Mouse (Mus musculus): ENCODE results near the gene Dlgap5.

The Dlgap5 gene

DNA sequence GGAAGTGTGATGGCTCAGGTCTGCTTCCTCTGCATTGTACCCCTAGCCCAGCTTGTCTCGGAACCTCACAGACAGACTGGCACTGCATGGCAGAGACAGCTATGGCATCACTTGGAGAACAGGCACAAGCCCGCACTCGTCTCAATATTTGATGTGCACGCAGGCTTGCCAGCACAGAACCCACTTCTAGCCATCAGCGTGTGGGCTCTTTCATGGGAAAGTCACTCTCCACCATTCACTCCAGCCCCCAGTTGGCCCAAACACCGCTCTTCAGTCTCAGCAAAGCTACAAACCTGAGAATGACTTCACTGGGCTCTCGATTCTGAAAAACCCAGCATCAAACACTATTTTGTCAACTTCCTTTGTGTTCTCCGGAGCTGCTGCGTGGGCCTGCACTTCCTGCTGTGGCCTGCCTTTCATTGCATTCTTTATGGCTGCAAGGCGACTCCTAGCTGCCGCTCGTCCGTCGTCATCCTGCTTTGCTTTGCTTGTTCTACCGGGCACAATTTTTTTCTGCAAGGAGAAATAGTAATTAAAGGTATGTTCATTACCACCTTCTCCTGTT, 22.7 kb downstream of the Dlgap5 start:
- DNase-seq (ENCODE audit: low read depth), result no peak

DNA sequence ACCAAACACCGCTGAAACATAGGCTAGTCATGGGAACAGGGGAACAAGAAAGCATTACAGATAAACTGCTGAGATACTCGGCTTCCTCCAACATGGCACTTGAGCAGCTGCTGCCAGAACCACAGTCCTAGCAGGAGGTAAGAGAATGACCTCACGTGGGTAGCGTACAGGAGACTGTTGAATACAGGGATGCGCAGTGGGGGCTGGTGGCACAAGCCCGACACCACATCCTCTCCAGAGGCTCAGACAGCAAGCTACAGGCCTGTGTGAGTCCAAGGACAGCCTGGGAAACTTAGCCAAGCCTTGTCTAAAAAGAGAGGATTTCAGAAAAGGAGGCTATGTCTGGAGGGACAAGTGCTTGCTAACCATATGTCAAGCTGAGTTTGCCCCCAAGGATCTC, 23.2 kb downstream of the Dlgap5 start:
- DNase-seq (ENCODE audit: low read depth), result no peak

GRCm38 (mm10) chr14:47393354-47394094, 24.7 kb downstream of the Dlgap5 start:
- DNase-seq (ENCODE audit: low read depth), result no peak

- DNase-seq (ENCODE audit: low read depth), result no peak
Measured at GRCm38 (mm10) chr14:47386125-47386524, 32.1 kb downstream of the Dlgap5 start.

DNA sequence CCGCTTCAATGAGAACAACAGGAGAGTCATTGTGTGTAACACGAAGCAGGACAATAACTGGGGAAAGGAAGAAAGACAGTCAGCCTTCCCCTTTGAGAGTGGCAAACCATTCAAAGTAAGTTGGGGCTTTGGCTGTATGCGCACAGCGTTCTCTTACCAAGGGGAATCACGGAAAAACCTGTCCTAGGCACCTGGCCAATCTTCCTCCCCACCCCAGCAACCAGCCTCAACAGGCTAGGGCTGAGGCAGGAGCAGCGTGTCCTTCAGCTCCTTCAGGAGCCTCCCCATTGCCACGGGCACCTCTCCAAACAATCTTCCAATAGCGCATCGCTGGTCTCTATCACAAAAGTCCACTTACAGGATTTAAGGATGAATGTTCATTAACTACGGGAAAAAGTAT, 33.6 kb downstream of the Dlgap5 start:
- DNase-seq (ENCODE audit: low read depth), result no peak

- DNase-seq (ENCODE audit: low read depth), result no peak
Measured at GRCm38 (mm10) chr14:47383911-47384310, 34.3 kb downstream of the Dlgap5 start.

DNA sequence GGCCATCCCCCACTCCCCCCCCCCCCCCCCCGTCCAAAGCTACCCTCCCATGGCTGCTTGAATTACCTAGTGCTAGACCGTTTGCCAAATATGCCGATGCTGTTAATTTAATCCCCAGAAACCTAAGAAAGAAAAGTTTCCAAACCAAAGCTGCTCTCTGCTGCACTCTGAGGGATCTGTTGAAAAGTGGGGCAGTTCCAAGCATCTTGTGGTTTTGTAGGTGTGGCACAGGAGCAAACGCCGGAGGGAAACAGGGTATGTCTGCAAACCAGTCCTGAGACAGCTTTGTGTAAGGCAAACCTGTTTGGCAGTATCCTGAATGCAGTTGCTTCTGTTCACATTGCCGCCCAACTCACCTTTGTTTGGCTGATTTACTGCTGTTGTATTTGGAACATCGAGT, 39.9 kb downstream of the Dlgap5 start:
- DNase-seq (ENCODE audit: low read depth), result peak; percentile 46

DNA sequence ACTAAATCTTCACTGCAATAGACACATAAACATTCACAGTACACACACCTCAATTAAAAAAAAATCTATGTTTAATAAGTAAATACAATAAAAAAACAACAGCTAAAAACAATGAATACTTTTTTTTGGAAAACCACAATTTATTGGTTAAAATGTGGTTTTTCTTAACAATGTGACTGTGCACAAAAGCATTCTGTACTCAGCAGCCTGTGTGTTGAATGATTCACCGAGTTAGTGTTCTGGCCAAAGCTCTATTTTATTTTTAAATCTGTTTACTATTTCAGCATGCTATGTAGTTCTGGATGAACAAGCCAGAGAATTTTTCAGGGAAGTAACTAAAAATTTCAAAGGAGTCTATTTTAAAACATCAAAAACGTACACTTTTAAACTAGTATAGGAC, 41.7 kb downstream of the Dlgap5 start:
- DNase-seq (ENCODE audit: low read depth), result peak; percentile 70

GRCm38 (mm10) chr14:47373728-47374678, 44.2 kb downstream of the Dlgap5 start:
- DNase-seq (ENCODE audit: low read depth), result peak; percentile 92

GRCm38 (mm10) chr14:47371689-47372088, 46.5 kb downstream of the Dlgap5 start:
- peak; percentile 85 for DNase-seq (ENCODE audit: low read depth)

- DNase-seq (ENCODE audit: low read depth), result no peak
Measured at GRCm38 (mm10) chr14:47370790-47371189, 47.4 kb downstream of the Dlgap5 start.

GRCm38 (mm10) chr14:47369741-47370140, 48.5 kb downstream of the Dlgap5 start:
- no peak for DNase-seq (ENCODE audit: low read depth)

DNA sequence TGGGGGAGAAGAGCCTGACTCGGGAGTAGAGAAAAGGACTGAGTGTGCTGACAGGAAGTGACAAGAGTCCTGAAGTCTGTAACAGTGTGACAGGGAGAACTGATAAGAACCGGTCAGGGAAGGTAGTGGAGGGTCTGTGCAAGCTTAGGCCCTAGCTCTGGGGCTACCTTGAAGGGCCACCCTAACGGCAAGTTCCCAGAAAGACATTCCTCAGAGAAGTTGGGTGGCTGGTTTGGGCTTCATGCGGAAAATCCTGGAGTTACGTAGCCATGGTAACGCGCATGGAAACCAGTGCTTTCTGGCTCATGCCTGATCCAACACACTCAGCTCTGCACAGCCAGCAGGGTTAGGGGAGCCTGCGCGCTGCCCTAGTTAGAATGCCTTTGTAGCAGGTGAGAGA, 50.7 kb downstream of the Dlgap5 start, which contains the start of gene Lgals3:
TSS of gene Lgals3 (plus strand) at position 291 of the 400 bp plus-strand sequence.
- peak; percentile 54 for DNase-seq (ENCODE audit: low read depth)

- peak; percentile 48 for DNase-seq (ENCODE audit: low read depth)
Measured at GRCm38 (mm10) chr14:47366881-47367321, 51.3 kb downstream of the Dlgap5 start.

GRCm38 (mm10) chr14:47364742-47365449, 53.3 kb downstream of the Dlgap5 start:
- no peak for DNase-seq (ENCODE audit: low read depth)

DNA sequence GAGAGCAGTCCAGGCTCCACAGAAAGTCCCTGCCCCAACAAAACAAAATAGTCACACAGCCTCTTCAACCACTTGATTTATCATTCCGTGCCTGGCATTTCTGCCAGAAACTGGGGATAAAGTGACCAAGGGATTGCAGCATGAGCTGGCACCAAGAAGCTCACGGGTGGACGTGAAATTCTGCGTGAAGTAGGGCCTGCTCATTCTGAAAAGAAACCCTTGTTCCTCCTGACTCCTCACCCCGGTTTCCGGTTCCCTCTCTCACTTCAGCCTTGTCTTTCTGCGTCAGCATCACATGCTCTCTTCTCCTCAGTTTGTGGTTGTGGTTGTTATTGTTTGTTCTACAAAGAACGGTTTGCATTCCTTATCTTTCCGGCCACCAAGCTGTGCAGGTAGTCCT, 56.3 kb downstream of the Dlgap5 start:
- DNase-seq (ENCODE audit: low read depth), result no peak

GRCm38 (mm10) chr14:47361418-47361817, 56.8 kb downstream of the Dlgap5 start:
- no peak for DNase-seq (ENCODE audit: low read depth)

DNA sequence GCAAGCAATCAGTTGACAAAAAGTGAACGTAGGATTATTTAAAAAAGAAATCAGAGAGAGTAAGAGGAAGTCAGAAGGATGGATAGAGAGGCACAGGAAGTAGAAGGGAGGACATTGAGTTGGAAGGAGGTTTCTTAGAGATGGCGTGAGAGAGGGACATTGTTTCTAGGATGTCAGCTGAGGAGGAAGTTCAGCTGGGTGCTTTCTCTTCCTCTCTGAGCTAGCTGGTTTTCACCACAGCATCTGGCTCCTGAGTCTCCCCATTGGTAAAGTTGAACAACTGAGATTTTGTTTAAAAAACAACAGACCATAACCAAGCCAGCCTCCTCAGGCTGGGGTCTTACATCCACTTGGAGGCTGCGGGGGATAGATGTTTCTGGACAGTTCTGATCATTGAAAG, 58.6 kb downstream of the Dlgap5 start:
- DNase-seq (ENCODE audit: low read depth), result no peak

DNA sequence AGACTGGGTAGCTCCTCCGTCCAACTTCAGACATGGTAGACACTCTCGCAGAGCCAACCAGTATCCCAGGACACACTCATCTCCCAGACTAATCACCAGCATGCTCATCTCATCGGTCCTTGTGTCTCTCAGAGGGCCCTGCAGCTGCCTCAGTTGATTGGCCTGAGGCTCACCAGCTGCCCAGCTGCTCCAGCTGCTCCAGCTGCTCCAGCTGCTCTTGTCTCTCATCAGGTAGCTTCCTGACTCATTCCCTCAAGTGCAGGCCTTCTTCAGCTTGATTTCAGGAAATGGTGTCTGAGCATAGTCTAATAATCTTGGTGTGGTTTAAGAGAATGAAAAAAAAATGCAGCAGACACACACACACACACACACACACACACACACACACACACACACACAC, 61.6 kb downstream of the Dlgap5 start:
- no peak for DNase-seq (ENCODE audit: low read depth)

DNA sequence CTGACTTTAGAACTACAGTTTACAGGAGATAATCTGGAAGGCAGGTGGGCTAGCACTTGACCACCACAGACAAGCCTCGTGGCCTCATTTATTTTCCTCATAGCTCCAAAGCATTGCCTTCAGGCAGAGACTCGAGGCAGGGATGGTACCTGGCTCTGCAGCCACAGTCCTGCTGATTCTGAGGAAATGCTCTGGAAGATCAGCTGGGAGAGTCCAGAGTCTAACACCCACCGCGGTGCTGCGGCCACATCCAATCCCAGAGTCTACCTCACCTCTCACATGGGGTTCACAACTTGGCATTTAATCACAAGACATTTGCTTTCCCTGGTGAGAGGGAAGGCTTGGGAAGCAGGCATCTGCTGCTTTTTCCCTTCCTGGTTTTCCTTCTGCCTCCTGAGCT, 63.3 kb downstream of the Dlgap5 start:
- DNase-seq (ENCODE audit: low read depth), result no peak

DNA sequence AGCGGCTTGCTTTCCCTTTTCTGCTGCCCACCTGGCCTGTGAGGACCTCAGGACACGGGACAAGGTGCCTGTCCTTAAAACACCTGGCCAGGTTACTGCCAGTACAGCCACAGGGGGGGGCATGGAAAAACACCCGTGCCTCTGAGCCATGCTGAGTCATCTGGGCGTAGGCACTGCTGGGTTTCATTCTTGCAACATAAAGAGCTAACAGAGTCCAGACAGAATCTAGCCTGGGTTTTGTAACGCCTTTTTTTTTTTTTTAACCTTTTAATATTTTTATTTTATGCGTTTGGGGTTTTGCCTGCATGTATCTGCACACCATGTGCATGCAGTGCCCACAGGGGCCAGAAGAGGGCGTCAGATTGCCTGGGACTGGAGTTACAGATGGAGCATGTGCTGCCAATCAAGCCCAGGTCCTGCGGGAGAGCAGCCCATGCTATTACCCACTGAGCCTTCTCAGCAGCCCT, 64.1 kb downstream of the Dlgap5 start:
- DNase-seq (ENCODE audit: low read depth), result peak; percentile 84

GRCm38 (mm10) chr14:47353240-47353639, 65.0 kb downstream of the Dlgap5 start:
- DNase-seq (ENCODE audit: low read depth), result no peak
